Mouse (Mus musculus) midbrain, embryonic 13.5 days (tissue): Measurements from ENCODE around the gene Plekhg3. TPM values are rescaled to one million over a fixed set of nuclear protein-coding genes. Genes with fewer than 3 reads are reported as not detected.

Experiments used
- ATAC-seq: fragments of 200-750 bp; cut with Nextera tagmentation; 2 replicates; pipeline ENCODE4 v1.8.0; 2017; ENCODE audit warnings: mild to moderate bottlenecking, moderate TSS enrichment, moderate library complexity
- H3K27ac ChIP-seq: fragments of 300-500 bp; sonication (generic); 2 replicates; pipeline ENCODE4 v1.5.1; 2015; ENCODE audit warnings: inconsistent platforms, mild to moderate bottlenecking, moderate library complexity
- H3K27me3 ChIP-seq: fragments of 300-500 bp; sonication (generic); 2 replicates; pipeline ENCODE4 v1.6.1; 2015; ENCODE audit warnings: mild to moderate bottlenecking, inconsistent platforms
- H3K36me3 ChIP-seq: fragments of 300-500 bp; sonication (generic); 2 replicates; pipeline ENCODE4 v1.6.1; 2015; ENCODE audit warnings: mild to moderate bottlenecking, inconsistent platforms
- H3K4me1 ChIP-seq: fragments of 300-500 bp; sonication (generic); replicated peaks from 2 replicates; pipeline ENCODE4 v1.6.1; 2015; ENCODE audit warnings: inconsistent platforms
- H3K4me2 ChIP-seq: fragments of 300-500 bp; sonication (generic); replicated peaks from 2 replicates; pipeline ENCODE4 v1.6.1; 2015; ENCODE audit warnings: moderate library complexity, mild to moderate bottlenecking, inconsistent platforms
- H3K4me3 ChIP-seq: fragments of 300-500 bp; sonication (generic); replicated peaks from 2 replicates; pipeline ENCODE4 v1.5.1; 2015; ENCODE audit warnings: mild to moderate bottlenecking, inconsistent platforms
- H3K9ac ChIP-seq: fragments of 300-500 bp; sonication (generic); replicated peaks from 2 replicates; pipeline ENCODE4 v1.6.1; 2015; ENCODE audit warnings: mild to moderate bottlenecking, inconsistent platforms
- H3K9me3 ChIP-seq: fragments of 300-500 bp; sonication (generic); 2 replicates; pipeline ENCODE4 v1.6.1; 2016; ENCODE audit warnings: mild to moderate bottlenecking, inconsistent platforms
- WGBS: fragments of 180-500 bp; shearing (Covaris S2); methylation state at CpG from one replicate; pipeline ENCODE4 v1.1.7; 2015; 5-methylcytosine and 5-hydroxymethylcytosine counted together
- polyA plus RNA-seq: library from polyadenylated mRNA; unstranded; fragments of >200 nt; fragmentation: Nextera tagmentation; extraction: Ambion mirVana; gene quantifications from 2 replicates; pipeline ENCODE4 v1.2.1, GENCODE M21; 2015

Plekhg3 gene
- polyA plus RNA-seq, 1 experiment from 2014 or later, result 0.78 TPM

DNA sequence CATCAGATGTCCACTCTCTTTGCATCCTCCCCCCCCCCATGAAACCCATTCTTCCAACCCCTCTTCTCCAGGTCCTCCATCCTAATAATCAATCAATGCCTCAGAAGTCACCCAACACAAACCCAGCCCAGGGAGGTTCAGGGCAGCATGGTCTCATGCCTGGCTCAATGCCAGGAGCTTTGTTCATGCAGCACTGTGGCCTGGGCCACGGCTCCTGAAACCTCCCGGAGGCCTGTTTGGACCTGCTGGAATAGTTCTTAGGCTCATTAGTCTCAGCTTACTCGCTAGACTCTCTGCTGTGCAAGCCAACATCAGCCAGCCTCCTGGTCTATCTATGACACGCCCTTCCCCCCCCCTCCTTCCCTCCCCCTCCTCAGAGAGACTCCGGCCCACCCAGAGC is 27.7 kb upstream of the Plekhg3 start:
- Histone ChIP-seq H3K4me1 (peaks cover 15% of the 10 kb centered on the region), H3K27me3 (no peaks in the 10 kb centered on the region), H3K36me3 (no peaks in the 10 kb centered on the region), H3K4me2 (no peak overlapping the region), H3K9me3 (no peaks in the 10 kb centered on the region), H3K4me3 (no peak overlapping the region), H3K9ac (no peak overlapping the region), H3K27ac (no peak overlapping the region)
- WGBS, result 66% methylated on average over 5 of the region's 5 CpGs
- ATAC-seq, result no peak

DNA sequence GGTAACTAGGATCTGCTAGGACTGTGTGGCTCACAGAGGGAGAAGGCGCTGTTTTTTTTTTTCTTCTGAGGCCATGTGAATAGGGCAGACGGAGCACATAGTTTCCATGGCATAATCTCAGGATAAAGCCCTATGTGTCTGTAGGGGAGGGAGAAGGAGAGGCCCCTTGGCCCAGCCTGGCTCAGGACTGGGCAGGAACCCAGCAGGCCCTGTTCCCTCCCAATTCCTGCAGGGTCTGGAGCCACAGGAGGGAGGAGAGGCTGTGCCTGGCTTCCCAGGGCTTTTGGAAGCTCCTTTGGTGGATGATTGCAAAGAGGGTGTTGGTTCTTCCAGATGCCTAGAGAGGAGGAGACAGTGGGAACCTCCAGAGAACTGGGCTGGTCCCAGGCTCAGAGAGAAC is 24.2 kb upstream of the Plekhg3 start:
- Histone ChIP-seq H3K27ac (no peak overlapping the region; the same call in 1 of the 2 replicates), H3K36me3 (no peaks in the 10 kb centered on the region), H3K4me2 (no peak overlapping the region), H3K27me3 (no peaks in the 10 kb centered on the region), H3K9ac (no peak overlapping the region), H3K4me3 (no peak overlapping the region), H3K9me3 (no peaks in the 10 kb centered on the region), H3K4me1 (peaks cover 15% of the 10 kb centered on the region)
- ATAC-seq, result peak; percentile 60; the same call in 1 of the 2 replicates
- 27% methylated on average over 2 of the region's 2 CpGs for WGBS

GRCm38 (mm10) chr12:76507791-76508190 is 22.9 kb upstream of the Plekhg3 start:
- Histone ChIP-seq H3K9me3 (no peaks in the 10 kb centered on the region), H3K4me1 (peaks cover 15% of the 10 kb centered on the region), H3K4me3 (no peak overlapping the region), H3K4me2 (no peak overlapping the region), H3K36me3 (no peaks in the 10 kb centered on the region), H3K27me3 (no peaks in the 10 kb centered on the region), H3K27ac (peak overlapping the region; percentile 27; the same call in 1 of the 2 replicates), H3K9ac (no peak overlapping the region)
- ATAC-seq, result no peak
- 60% methylated on average over 5 of the region's 5 CpGs for WGBS

DNA sequence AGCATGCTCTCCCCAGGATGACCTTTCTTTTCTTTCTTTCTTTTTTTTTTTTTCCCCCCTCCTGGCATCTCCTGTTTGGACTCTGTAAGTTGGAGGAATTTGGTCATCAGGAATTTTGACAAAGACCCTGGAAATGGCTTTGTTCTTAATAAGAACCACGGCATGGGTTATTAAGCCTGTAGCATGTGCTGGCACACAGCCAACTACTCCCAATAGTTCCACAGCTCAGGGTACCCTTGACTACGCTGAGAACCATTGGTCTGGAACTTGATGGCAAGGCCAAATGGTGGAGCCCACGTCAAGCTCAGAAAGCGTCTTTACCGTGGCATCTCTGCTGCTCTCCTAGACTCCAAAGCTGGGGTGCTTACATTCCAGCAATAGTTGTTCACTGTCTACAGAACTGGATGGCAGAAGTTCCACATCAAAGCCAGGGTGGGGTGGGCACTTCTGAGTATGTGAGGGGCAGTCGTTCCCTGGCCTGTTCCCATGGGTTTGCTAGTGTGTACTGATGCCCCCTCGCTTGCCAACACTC is 21.7 kb upstream of the Plekhg3 start:
- 74% methylated on average over 7 of the region's 7 CpGs for WGBS
- no peak for ATAC-seq
- Histone ChIP-seq H3K4me1 (peaks cover 15% of the 10 kb centered on the region), H3K27ac (no peak overlapping the region), H3K9ac (no peak overlapping the region), H3K36me3 (no peaks in the 10 kb centered on the region), H3K9me3 (no peaks in the 10 kb centered on the region), H3K4me3 (no peak overlapping the region), H3K27me3 (no peaks in the 10 kb centered on the region), H3K4me2 (no peak overlapping the region)

GRCm38 (mm10) chr12:76512731-76513130 is 18.0 kb upstream of the Plekhg3 start:
- 65% methylated on average over 1 of the region's 1 CpGs for WGBS

GRCm38 (mm10) chr12:76514842-76515241 is 15.8 kb upstream of the Plekhg3 start:
- no peaks in the 10 kb centered on the region for H3K4me1 ChIP-seq
- H3K9me3 ChIP-seq, result no peaks in the 10 kb centered on the region
- no peak for ATAC-seq
- H3K36me3 ChIP-seq, result no peaks in the 10 kb centered on the region
- H3K9ac ChIP-seq, result no peak overlapping the region
- WGBS, result 47% methylated on average over 4 of the region's 4 CpGs
- no peak overlapping the region for H3K4me2 ChIP-seq
- no peak overlapping the region for H3K27ac ChIP-seq
- H3K27me3 ChIP-seq, result no peaks in the 10 kb centered on the region
- no peak overlapping the region for H3K4me3 ChIP-seq

More at GRCm38 (mm10) chr12:76512731-76513130, 18.0 kb upstream of the Plekhg3 start:
- peaks cover 3% of the 10 kb centered on the region; the same call in 1 of the 2 replicates for H3K4me1 ChIP-seq
- no peak overlapping the region for H3K9ac ChIP-seq
- no peak overlapping the region for H3K4me3 ChIP-seq
- H3K27me3 ChIP-seq, result no peaks in the 10 kb centered on the region
- no peak overlapping the region for H3K4me2 ChIP-seq
- H3K27ac ChIP-seq, result no peak overlapping the region
- no peaks in the 10 kb centered on the region for H3K36me3 ChIP-seq
- no peaks in the 10 kb centered on the region for H3K9me3 ChIP-seq
- ATAC-seq, result no peak

- H3K4me1 ChIP-seq, result no peaks in the 10 kb centered on the region
- no peak overlapping the region for H3K4me2 ChIP-seq
- H3K27me3 ChIP-seq, result no peaks in the 10 kb centered on the region
- H3K4me3 ChIP-seq, result no peak overlapping the region
- WGBS, result 97% methylated on average over 9 of the region's 9 CpGs
- no peak overlapping the region for H3K27ac ChIP-seq
- H3K36me3 ChIP-seq, result no peaks in the 10 kb centered on the region
- no peak for ATAC-seq
- H3K9ac ChIP-seq, result no peak overlapping the region
- no peaks in the 10 kb centered on the region for H3K9me3 ChIP-seq
Measured at GRCm38 (mm10) chr12:76518000-76518399, 12.7 kb upstream of the Plekhg3 start.

GRCm38 (mm10) chr12:76518909-76519842 is 11.5 kb upstream of the Plekhg3 start:
- no peak overlapping the region for H3K9ac ChIP-seq
- no peak overlapping the region for H3K27ac ChIP-seq
- no peaks in the 10 kb centered on the region for H3K4me1 ChIP-seq
- no peak for ATAC-seq
- H3K4me2 ChIP-seq, result no peak overlapping the region
- H3K27me3 ChIP-seq, result no peaks in the 10 kb centered on the region
- H3K36me3 ChIP-seq, result no peaks in the 10 kb centered on the region
- no peak overlapping the region for H3K4me3 ChIP-seq
- 89% methylated on average over 12 of the region's 12 CpGs for WGBS
- H3K9me3 ChIP-seq, result no peaks in the 10 kb centered on the region

- Histone ChIP-seq H3K4me2 (no peak overlapping the region), H3K36me3 (no peaks in the 10 kb centered on the region), H3K27ac (no peak overlapping the region), H3K9me3 (no peaks in the 10 kb centered on the region), H3K4me1 (no peaks in the 10 kb centered on the region), H3K27me3 (peaks cover 4% of the 10 kb centered on the region; the same call in 1 of the 2 replicates), H3K4me3 (no peak overlapping the region), H3K9ac (no peak overlapping the region)
- no peak for ATAC-seq
- 85% methylated on average over 5 of the region's 5 CpGs for WGBS
Measured at GRCm38 (mm10) chr12:76523654-76524053, 7.0 kb upstream of the Plekhg3 start.

- H3K36me3 ChIP-seq, result no peaks in the 10 kb centered on the region
- 93% methylated on average over 3 of the region's 3 CpGs for WGBS
- ATAC-seq, result no peak
Measured at GRCm38 (mm10) chr12:76524915-76525314, 5.8 kb upstream of the Plekhg3 start.

DNA sequence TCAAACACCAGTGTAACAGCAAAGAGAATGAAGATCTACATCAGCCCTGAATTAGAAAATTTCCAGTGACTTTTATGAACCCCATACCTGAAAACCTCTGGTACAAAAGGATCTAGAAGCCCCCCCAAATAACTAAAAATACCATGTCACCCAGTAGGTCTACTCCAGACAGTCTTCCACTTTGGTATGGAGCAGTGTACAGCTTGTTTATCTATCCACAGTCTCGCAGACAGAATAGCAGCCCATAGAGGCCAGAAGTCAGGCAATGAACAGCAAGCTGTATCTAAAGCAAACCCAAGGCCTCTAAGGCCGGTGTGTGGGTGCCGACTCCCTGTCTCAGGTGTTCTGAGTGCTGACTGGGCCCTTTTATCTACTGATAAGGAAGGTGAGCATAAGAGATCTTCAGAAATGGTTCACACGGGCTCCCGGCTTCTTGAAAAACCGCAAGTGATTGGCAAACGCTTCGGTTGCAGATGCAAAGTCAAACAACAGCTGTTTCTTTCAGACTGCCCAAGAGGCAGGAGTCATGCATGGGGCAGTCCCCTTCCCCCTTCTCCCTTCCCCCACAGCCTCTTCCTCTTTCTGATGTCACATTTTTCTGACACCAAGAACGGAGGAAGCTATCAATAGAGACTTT is 3.3 kb upstream of the Plekhg3 start:
- Histone ChIP-seq H3K4me1 (no peaks in the 10 kb centered on the region), H3K4me2 (no peak overlapping the region), H3K36me3 (no peaks in the 10 kb centered on the region), H3K27me3 (peaks cover 39% of the 10 kb centered on the region), H3K9ac (no peak overlapping the region), H3K9me3 (no peaks in the 10 kb centered on the region), H3K27ac (no peak overlapping the region), H3K4me3 (no peak overlapping the region)
- WGBS, result 77% methylated on average over 9 of the region's 9 CpGs
- ATAC-seq, result no peak

More at GRCm38 (mm10) chr12:76524915-76525314, 5.8 kb upstream of the Plekhg3 start:
- no peaks in the 10 kb centered on the region for H3K4me1 ChIP-seq
- H3K27me3 ChIP-seq, result peaks cover 15% of the 10 kb centered on the region
- no peak overlapping the region for H3K4me3 ChIP-seq
- H3K4me2 ChIP-seq, result no peak overlapping the region
- no peak overlapping the region for H3K9ac ChIP-seq
- H3K9me3 ChIP-seq, result no peaks in the 10 kb centered on the region
- H3K27ac ChIP-seq, result no peak overlapping the region

GRCm38 (mm10) chr12:76528766-76529165 is 1.9 kb upstream of the Plekhg3 start:
- Histone ChIP-seq H3K36me3 (no peaks in the 10 kb centered on the region), H3K4me1 (peaks cover 14% of the 10 kb centered on the region), H3K27ac (no peak overlapping the region), H3K27me3 (peaks cover 53% of the 10 kb centered on the region), H3K4me2 (no peak overlapping the region), H3K9ac (no peak overlapping the region), H3K9me3 (no peaks in the 10 kb centered on the region), H3K4me3 (no peak overlapping the region)
- WGBS, result 85% methylated on average over 5 of the region's 5 CpGs
- ATAC-seq, result no peak
